21 mouse cellular contexts compared by ENCODE assay signal in the genomic region with DNA sequence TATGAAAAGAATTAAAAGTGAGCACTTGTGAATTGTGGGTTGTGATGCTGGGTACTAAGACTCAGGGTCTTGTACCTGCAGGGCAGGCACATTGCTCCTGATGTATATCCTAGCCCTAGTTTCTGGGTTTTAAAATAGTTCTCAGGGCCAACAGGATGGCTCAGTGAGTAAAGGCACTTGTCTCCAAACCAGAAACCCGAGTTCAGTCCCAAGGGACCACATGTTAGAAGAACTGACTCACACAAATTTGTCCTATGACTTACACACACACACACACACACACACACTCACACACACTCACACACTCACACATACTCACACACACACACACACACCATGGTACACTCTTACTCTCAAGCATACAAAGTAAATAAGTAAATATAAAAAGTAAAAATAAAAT. TPM values are rescaled to one million over a fixed set of nuclear protein-coding genes. Genes with fewer than 3 reads are reported as not detected.
A peak's percentile ranks its signal among the peaks of the same experiment; 100 is the strongest.
DNase-seq lines count a peak whose midpoint lies in the region; ATAC-seq lines count a peak whose summit lies in the region.
"Had no signal": no experiment of that assay in that cellular context is flagged by ENCODE, and none has a peak within 500 bp of the region (broad histone marks: within the 10 kb centered on the region; RNA-seq: fewer than 3 reads in every experiment).

No protein-coding gene starts in this region.

- H3K9ac ChIP-seq in midbrain, embryonic 11.5 days (ENCODE audit: low read length) = no peak overlapping the region
- H3K9ac ChIP-seq in midbrain, embryonic 16.5 days (ENCODE audit: low read depth, low read length) = no peak overlapping the region
- H3K9ac ChIP-seq: embryonic facial prominence, embryonic 12.5 days; forebrain, embryonic 13.5 days; forebrain, embryonic 15.5 days; forebrain, postnatal 0 days had no signal

- H3K27me3 ChIP-seq in midbrain, embryonic 11.5 days (ENCODE audit: control insufficient read depth, insufficient read depth, low read length) = peaks cover 2% of the 10 kb centered on the region; the same call in 1 of the 2 replicates
- H3K27me3 ChIP-seq in midbrain, embryonic 16.5 days (ENCODE audit: control insufficient read depth, insufficient read depth, low read depth, low read length) = peaks cover 2% of the 10 kb centered on the region; the same call in 1 of the 2 replicates
- H3K27me3 ChIP-seq in splenic B cell, adult 2 months (ENCODE audit: control insufficient read depth, insufficient read depth, low read length, poor library complexity, severe bottlenecking) = no peaks in the 10 kb centered on the region
- H3K27me3 ChIP-seq: embryonic facial prominence, embryonic 12.5 days; forebrain, embryonic 15.5 days had no signal

- no peaks in the 10 kb centered on the region for H3K36me3 ChIP-seq in midbrain, embryonic 11.5 days (ENCODE audit: control insufficient read depth, insufficient read depth, low read length)
- no peaks in the 10 kb centered on the region for H3K36me3 ChIP-seq in midbrain, embryonic 16.5 days (ENCODE audit: control insufficient read depth, insufficient read depth, low read length)
- H3K36me3 ChIP-seq in splenic B cell, adult 2 months (ENCODE audit: control insufficient read depth, insufficient read depth, low read length, poor library complexity, severe bottlenecking) = peaks cover 8% of the 10 kb centered on the region
- H3K36me3 ChIP-seq: embryonic facial prominence, embryonic 10.5 days; embryonic facial prominence, embryonic 12.5 days; forebrain, embryonic 15.5 days; G1E had no signal

- H3K4me2 ChIP-seq in midbrain, embryonic 11.5 days = no peak overlapping the region
- no peak overlapping the region for H3K4me2 ChIP-seq in midbrain, embryonic 16.5 days (ENCODE audit: low read length)
- H3K4me2 ChIP-seq: embryonic facial prominence, embryonic 12.5 days; forebrain, embryonic 13.5 days; forebrain, embryonic 15.5 days had no signal

- peak; percentile 28 for DNase-seq in midbrain, embryonic 11.5 days (ENCODE audit: low spot score, missing footprints)
- peak; percentile 62 for DNase-seq in 3T3-L1 (ENCODE audit: low read depth, low spot score)
- peak; percentile 66 for DNase-seq in NIH3T3 (ENCODE audit: low read depth)
- peak; percentile 18 for DNase-seq in splenic B cell, adult 2 months (ENCODE audit: low read depth, low spot score)
- no peak for DNase-seq in layer of hippocampus, postnatal 14 days (ENCODE audit: low spot score in 2 of 2)
- no peak for DNase-seq in cerebellum, adult 11 months
- no peak for DNase-seq in ovary, postnatal 14 days (ENCODE audit: low spot score)
- DNase-seq: adrenal gland, adult 8-10 months; adrenal gland, postnatal 14 days; adrenal gland, postnatal 36 days; cerebellum, adult 18-20 months; cerebellum, adult 8-10 months; cerebellum, adult 9-11 months; cerebellum, postnatal 36 days; forebrain, postnatal 0 days had no signal

- H3K4me1 ChIP-seq in midbrain, embryonic 11.5 days (ENCODE audit: control insufficient read depth, insufficient read depth, low read length) = peaks cover 1% of the 10 kb centered on the region; the same call in 1 of the 2 replicates
- no peaks in the 10 kb centered on the region for H3K4me1 ChIP-seq in midbrain, embryonic 16.5 days (ENCODE audit: control insufficient read depth, insufficient read depth, low read length)

- no peaks in the 10 kb centered on the region for H3K9me3 ChIP-seq in midbrain, embryonic 11.5 days (ENCODE audit: control insufficient read depth, low read length)
- H3K9me3 ChIP-seq in midbrain, embryonic 16.5 days (replicated peaks; ENCODE audit: control insufficient read depth, low read length, poor library complexity, severe bottlenecking) = no peaks in the 10 kb centered on the region
- H3K9me3 ChIP-seq: embryonic facial prominence, embryonic 10.5 days; embryonic facial prominence, embryonic 12.5 days; forebrain, embryonic 13.5 days; forebrain, embryonic 15.5 days; G1E had no signal

- ATAC-seq in midbrain, embryonic 11.5 days (ENCODE audit: low FRiP score) = no peak
- no peak for ATAC-seq in midbrain, embryonic 16.5 days
- ATAC-seq: forebrain, embryonic 13.5 days; forebrain, embryonic 15.5 days; forebrain, postnatal 0 days had no signal

- no peak overlapping the region for H3K27ac ChIP-seq in midbrain, embryonic 11.5 days (ENCODE audit: low read depth, low read length)
- no peak overlapping the region for H3K27ac ChIP-seq in midbrain, embryonic 16.5 days (ENCODE audit: low read length)
- H3K27ac ChIP-seq: embryonic facial prominence, embryonic 10.5 days; embryonic facial prominence, embryonic 12.5 days; forebrain, embryonic 13.5 days; forebrain, embryonic 15.5 days had no signal

- 69% methylated on average over 1 of the region's 1 CpGs for WGBS in midbrain, embryonic 11.5 days
- 76% methylated on average over 1 of the region's 1 CpGs for WGBS in midbrain, embryonic 16.5 days

- H3K4me3 ChIP-seq in midbrain, embryonic 11.5 days (ENCODE audit: low read depth, low read length) = no peak overlapping the region
- no peak overlapping the region for H3K4me3 ChIP-seq in midbrain, embryonic 16.5 days (ENCODE audit: low read depth, low read length)
- H3K4me3 ChIP-seq: embryonic facial prominence, embryonic 10.5 days; embryonic facial prominence, embryonic 12.5 days; forebrain, embryonic 13.5 days; forebrain, embryonic 15.5 days had no signal

RNA-seq across cellular contexts. Expression of a gene that starts 5.8 kb away (rescaled TPM):
- 12.5 and 15.0 TPM in 2 replicates for polyA plus RNA-seq in midbrain, embryonic 11.5 days (2014; fragmentation: Nextera tagmentation; extraction: Ambion mirVana)
- polyA plus RNA-seq in midbrain, embryonic 16.5 days (2015; fragmentation: Nextera tagmentation; extraction: Ambion mirVana) = 6.7 and 7.6 TPM in 2 replicates
- total RNA-seq in layer of hippocampus, postnatal 14 days (2021) = 1 to 10 TPM; 7.7 to 9.4 TPM
- total RNA-seq: G1E had no signal
- polyA plus RNA-seq: G1E had no signal

RNA-seq across cellular contexts. Expression of a gene that starts 37.5 kb away (rescaled TPM):
- polyA plus RNA-seq in midbrain, embryonic 11.5 days (2014; fragmentation: Nextera tagmentation; extraction: Ambion mirVana) = 61.3 and 63.1 TPM in 2 replicates
- 50.1 and 53.6 TPM in 2 replicates for polyA plus RNA-seq in midbrain, embryonic 16.5 days (2015; fragmentation: Nextera tagmentation; extraction: Ambion mirVana)
- total RNA-seq in layer of hippocampus, postnatal 14 days (2021) = 100 to 1,000 TPM; 154 to 165 TPM

RNA-seq across cellular contexts. Expression of a gene that starts 45.6 kb away (rescaled TPM):
- 10.0 and 11.4 TPM in 2 replicates for polyA plus RNA-seq in midbrain, embryonic 11.5 days (2014; fragmentation: Nextera tagmentation; extraction: Ambion mirVana)
- 17.7 and 18.2 TPM in 2 replicates for polyA plus RNA-seq in midbrain, embryonic 16.5 days (2015; fragmentation: Nextera tagmentation; extraction: Ambion mirVana)
- total RNA-seq in layer of hippocampus, postnatal 14 days (2021) = 10 to 100 TPM; 69.0 to 70.9 TPM

Comparison
In these comparisons a context has a peak if more than half of its experiments do, and no peak if none do; other contexts are left out.
1. DNase-seq: peak in midbrain, embryonic 11.5 days (single experiment), 3T3-L1 (single experiment), NIH3T3 (single experiment) and splenic B cell, adult 2 months (single experiment); none in layer of hippocampus, postnatal 14 days (0 of 2), cerebellum, adult 11 months (single experiment) and ovary, postnatal 14 days (single experiment).